Mouse (Mus musculus) liver, postnatal 0 days (tissue): ENCODE data around the gene Fam161a. TPM values are rescaled to one million over a fixed set of nuclear protein-coding genes. Genes with fewer than 3 reads are reported as not detected.
A peak's percentile ranks its signal among the peaks of the same experiment; 100 is the strongest.

ENCODE experiments used
- ATAC-seq: fragments of 200-750 bp; cut with Nextera tagmentation; 2 replicates; pipeline ENCODE4 v1.8.0; 2017; ENCODE audit warnings: mild to moderate bottlenecking, moderate library complexity
- DNase-seq: peaks from one replicate; pipeline ENCODE4 v3.0.0-alpha.2; 2016
- H3K27ac ChIP-seq: fragments of 300-500 bp; sonication (generic); 2 replicates; pipeline ENCODE4 v1.5.1; 2014; ENCODE audit warnings: antibody characterized with exemption, moderate library complexity, mild to moderate bottlenecking, low read depth
- H3K27me3 ChIP-seq: fragments of 300-500 bp; sonication (generic); 2 replicates; pipeline ENCODE4 v1.6.1; 2014; ENCODE audit warnings: low read length, control low read depth, mixed read lengths; ENCODE audit not compliant: insufficient read depth
- H3K36me3 ChIP-seq: fragments of 300-500 bp; sonication (generic); replicated peaks from 2 replicates; pipeline ENCODE4 v1.6.1; 2014; ENCODE audit warnings: mild to moderate bottlenecking, control low read depth, low read length, moderate library complexity, mixed read lengths; ENCODE audit not compliant: insufficient read depth
- H3K4me1 ChIP-seq: fragments of 300-500 bp; sonication (generic); 2 replicates; pipeline ENCODE4 v1.6.1; 2014; ENCODE audit warnings: antibody characterized with exemption, mild to moderate bottlenecking, control low read depth; ENCODE audit not compliant: insufficient read depth
- H3K4me2 ChIP-seq: fragments of 300-500 bp; sonication (generic); 2 replicates; pipeline ENCODE4 v1.6.1; 2014; ENCODE audit warnings: low read depth, mild to moderate bottlenecking, low read length, moderate library complexity, mixed read lengths
- H3K4me3 ChIP-seq: fragments of 300-500 bp; sonication (generic); 2 replicates; pipeline ENCODE4 v1.5.1; 2014; ENCODE audit warnings: low read depth, low read length
- H3K9ac ChIP-seq: fragments of 300-500 bp; sonication (generic); replicated peaks from 2 replicates; pipeline ENCODE4 v1.6.1; 2014; ENCODE audit warnings: mild to moderate bottlenecking, moderate library complexity
- H3K9me3 ChIP-seq: fragments of 300-500 bp; sonication (generic); 2 replicates; pipeline ENCODE4 v1.6.1; 2016; ENCODE audit warnings: mild to moderate bottlenecking, control low read depth, low read length, mixed read lengths
- CTCF ChIP-seq: sonication (generic); IDR thresholded peaks from 2 replicates; pipeline ENCODE4 v1.5.1; 2016; ENCODE audit warnings: antibody characterized with exemption, low read depth
- EP300 ChIP-seq: IDR thresholded peaks from 2 replicates; pipeline ENCODE4 v1.6.1; 2016; ENCODE audit warnings: antibody characterized with exemption, low read depth, mild to moderate bottlenecking
- WGBS: fragments of 180-500 bp; shearing (Covaris S2); extraction: QIAGEN DNeasy Blood & Tissue Kit; methylation state at CpG from one replicate; pipeline ENCODE4 v1.1.7; 2014; ENCODE audit not compliant: insufficient replicate concordance; 5-methylcytosine and 5-hydroxymethylcytosine counted together
- polyA plus RNA-seq: library from polyadenylated mRNA; unstranded; fragments of >200 nt; fragmentation: Nextera tagmentation; extraction: Ambion mirVana; gene quantifications from 2 replicates; pipeline ENCODE4 v1.2.1, GENCODE M21; 2015

The Fam161a gene
- polyA plus RNA-seq, 1 experiment from 2014 or later = 1.5 TPM

DNA sequence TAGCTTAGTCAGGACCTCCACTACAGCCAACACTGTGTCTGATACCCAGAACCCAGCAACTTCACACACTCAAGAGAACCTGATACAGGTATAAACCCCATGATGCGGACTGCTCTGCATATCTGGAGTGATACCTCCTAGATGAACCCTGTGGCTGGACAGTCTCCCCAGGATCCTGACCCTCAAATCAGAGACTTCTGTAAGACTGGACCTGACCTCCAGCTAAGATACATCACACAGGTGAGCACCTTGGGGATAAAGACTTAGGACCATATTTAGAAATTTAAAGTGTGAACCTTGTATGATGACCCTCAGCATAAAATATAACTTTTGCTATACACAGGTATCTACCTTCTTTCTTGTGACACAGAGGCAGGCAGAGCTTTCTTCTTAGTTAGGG, 36.8 kb upstream of the Fam161a start:
- 96% methylated on average over 1 of the region's 1 CpGs for WGBS
- DNase-seq = no peak
- Histone ChIP-seq H3K4me1 (peaks cover 2% of the 10 kb centered on the region), H3K9ac (no peak overlapping the region), H3K4me2 (no peak overlapping the region), H3K36me3 (peaks cover 2% of the 10 kb centered on the region; the same call in 1 of the 2 replicates), H3K9me3 (peaks cover 8% of the 10 kb centered on the region; the same call in 1 of the 2 replicates), H3K27ac (no peak overlapping the region), H3K4me3 (no peak overlapping the region), H3K27me3 (no peaks in the 10 kb centered on the region)
- TF ChIP-seq CTCF (no peak), EP300 (no peak)
- no peak for ATAC-seq

DNA sequence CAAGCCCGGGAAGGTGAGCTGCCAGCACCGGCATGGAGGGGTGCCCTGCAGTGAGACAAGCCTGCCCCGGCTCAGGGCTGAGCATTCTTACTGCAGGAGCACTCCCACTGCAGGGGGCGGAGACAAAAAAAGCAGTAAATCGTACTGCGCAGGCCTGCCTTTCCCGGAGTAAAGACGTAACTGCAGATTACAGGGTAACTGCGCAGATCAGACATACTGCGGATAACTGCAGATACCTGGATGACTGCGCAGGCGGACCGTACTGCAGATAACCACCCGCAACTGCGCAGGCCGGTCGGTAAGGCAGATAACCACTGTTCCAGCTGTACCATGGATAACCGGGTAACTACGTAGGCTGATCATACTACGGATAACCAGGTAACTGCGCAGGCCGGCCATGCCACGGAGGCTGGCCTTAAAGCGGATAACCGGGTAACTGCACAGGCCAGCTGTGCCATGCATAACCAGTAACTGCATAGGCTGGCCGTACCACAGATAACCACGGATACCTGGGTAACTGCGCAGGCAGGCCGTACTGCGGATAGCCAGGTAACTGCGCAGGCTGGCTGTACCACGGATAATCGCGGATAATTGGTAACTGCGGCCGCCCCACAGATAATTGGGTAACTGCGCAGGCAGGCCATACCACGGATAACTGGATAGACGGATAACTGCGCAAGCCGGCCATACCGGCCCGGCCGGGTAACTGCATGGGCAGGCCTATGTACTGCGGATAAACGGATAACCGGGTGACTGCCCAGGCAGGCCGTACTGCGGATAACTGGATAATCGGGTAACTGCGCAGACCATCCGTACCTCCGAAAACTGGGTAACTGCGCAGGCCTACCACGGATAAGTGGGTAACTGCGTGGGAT, 35.3 kb upstream of the Fam161a start, which contains the start of gene Zrsr1:
Gene Zrsr1, plus strand, starts transcription at position 171 of the 875 bp plus-strand sequence.
- Histone ChIP-seq H3K9ac (peak within 1 kb of the TSS; percentile 68), H3K4me3 (peak within 1 kb of the TSS; percentile 60), H3K9me3 (peaks cover 3% of the 10 kb centered on the region; the same call in 1 of the 2 replicates), H3K4me1 (peaks cover 12% of the 10 kb centered on the region), H3K36me3 (peaks cover 6% of the 10 kb centered on the region), H3K27ac (peak within 1 kb of the TSS; percentile 84), H3K4me2 (peak within 1 kb of the TSS; percentile 74), H3K27me3 (no peaks in the 10 kb centered on the region)
- WGBS = 47% methylated on average over 56 of the region's 56 CpGs
- DNase-seq = peak; percentile 69
- peak; percentile 77 for ATAC-seq
- TF ChIP-seq CTCF = 0 out of 2 replicates have a peak, but pooled peaks have one; percentile 4
- TF ChIP-seq EP300 = peak; percentile 93

DNA sequence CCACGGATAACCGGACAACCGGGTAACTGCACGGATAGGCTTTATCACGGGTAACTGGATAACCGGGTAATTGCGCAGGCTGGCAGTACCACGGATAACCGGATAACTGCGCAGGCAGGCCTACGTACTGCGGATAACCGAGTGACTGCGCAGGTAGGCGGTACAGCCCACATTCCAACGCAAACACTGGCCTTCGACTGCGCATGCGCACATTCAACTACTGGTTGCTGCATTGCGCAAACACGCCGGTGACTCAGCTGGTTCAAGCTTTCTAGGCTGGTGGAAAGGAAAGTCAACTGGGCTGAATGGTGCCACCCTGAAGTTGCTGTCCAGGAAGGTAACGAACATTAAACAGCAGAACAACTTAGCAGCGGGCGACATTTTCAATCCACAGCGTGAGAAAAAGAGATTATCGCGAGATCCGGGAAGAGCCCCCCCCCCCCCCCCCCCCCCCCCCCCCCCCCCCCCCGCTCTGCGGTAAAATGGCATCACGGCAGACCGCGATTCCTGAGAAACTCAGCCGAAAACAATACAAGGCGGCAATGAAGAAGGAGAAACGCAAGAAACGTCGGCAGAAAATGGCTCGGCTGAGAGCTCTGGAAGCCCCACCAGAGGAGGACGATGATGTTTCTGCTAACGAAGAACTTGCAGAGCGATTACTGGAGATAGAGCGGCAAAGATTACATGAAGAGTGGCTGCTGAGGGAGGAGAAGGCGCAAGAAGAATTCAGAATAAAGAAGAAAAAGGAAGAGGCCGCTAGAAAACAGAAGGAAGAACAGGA, 34.4 kb upstream of the Fam161a start:
- H3K36me3 ChIP-seq = peaks cover 13% of the 10 kb centered on the region
- H3K4me2 ChIP-seq = peak overlapping the region; percentile 74
- DNase-seq (peak; percentile 87), ATAC-seq (peak; percentile 77)
- H3K4me3 ChIP-seq = peak overlapping the region; percentile 60
- H3K9ac ChIP-seq = peak overlapping the region; percentile 68
- no peaks in the 10 kb centered on the region for H3K27me3 ChIP-seq
- H3K4me1 ChIP-seq = peaks cover 12% of the 10 kb centered on the region
- no peaks in the 10 kb centered on the region; the same call in 1 of the 2 replicates for H3K9me3 ChIP-seq
- WGBS = 50% methylated on average over 44 of the region's 46 CpGs
- TF ChIP-seq CTCF = no peak
- TF ChIP-seq EP300 = no peak
- H3K27ac ChIP-seq = peak overlapping the region; percentile 84

DNA sequence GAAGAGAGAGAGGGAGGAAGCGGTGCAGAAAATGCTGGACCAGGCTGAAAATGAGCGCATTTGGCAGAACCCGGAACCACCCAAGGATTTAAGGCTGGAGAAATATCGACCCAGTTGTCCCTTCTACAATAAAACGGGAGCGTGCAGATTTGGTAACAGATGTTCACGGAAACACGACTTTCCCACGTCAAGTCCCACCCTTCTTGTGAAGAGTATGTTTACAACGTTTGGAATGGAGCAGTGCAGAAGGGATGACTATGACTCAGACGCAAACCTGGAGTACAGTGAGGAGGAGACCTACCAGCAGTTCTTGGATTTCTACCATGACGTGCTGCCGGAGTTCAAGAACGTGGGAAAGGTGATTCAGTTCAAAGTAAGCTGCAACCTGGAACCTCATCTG, 33.7 kb upstream of the Fam161a start:
- DNase-seq (no peak), ATAC-seq (no peak)
- Histone ChIP-seq H3K9ac (peak overlapping the region; percentile 66), H3K9me3 (no peaks in the 10 kb centered on the region), H3K27me3 (no peaks in the 10 kb centered on the region), H3K36me3 (peaks cover 18% of the 10 kb centered on the region), H3K4me2 (peak overlapping the region; percentile 67), H3K27ac (peak overlapping the region; percentile 80), H3K4me3 (peak overlapping the region; percentile 60), H3K4me1 (peaks cover 12% of the 10 kb centered on the region)
- 46% methylated on average over 14 of the region's 14 CpGs for WGBS
- TF ChIP-seq EP300 (no peak), CTCF (no peak)

DNA sequence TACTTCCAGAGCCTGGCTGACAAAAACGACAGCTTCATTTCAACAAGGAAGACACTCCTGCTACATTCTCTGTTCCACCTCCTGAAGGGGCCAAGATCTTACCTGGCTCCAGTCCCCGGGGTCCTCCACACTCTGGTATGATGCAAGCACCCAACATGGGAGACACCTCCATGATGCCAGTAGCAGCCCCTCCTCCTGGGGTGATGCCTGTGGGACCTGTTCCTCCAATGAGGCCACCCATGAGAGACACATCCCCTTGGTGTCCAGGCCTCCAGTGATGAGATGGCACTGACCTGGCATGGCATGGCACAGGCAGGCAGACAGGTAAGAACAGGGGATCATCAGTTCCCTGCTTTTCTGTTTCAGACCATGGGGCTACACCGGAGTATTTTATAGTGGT, 29.1 kb upstream of the Fam161a start:
- Histone ChIP-seq H3K36me3 (peaks cover 18% of the 10 kb centered on the region), H3K9me3 (no peaks in the 10 kb centered on the region), H3K4me2 (no peak overlapping the region), H3K9ac (no peak overlapping the region), H3K4me3 (no peak overlapping the region), H3K4me1 (peaks cover 20% of the 10 kb centered on the region), H3K27me3 (no peaks in the 10 kb centered on the region), H3K27ac (no peak overlapping the region)
- 82% methylated on average over 3 of the region's 3 CpGs for WGBS
- ATAC-seq = no peak
- TF ChIP-seq EP300 (no peak), CTCF (no peak)
- DNase-seq = no peak

DNA sequence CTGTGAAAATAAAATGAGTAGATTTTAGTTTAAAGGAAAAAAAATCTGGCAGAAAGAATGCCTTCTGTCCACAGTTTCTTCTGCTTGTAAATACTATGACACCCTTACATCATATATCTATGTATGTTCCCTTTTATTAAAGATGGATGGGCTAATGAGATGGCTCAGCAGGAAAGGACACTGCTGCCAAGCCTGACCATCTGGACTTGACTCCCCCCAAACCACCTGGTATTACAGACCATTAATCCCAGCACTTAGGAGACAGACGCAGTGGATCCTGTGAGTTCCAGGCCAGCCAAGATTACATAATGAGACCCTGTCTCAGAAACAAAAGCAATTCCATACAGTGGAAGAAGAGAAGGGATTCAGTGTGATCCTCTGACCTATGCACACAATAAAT, 28.6 kb upstream of the Fam161a start:
- ATAC-seq = no peak
- 92% methylated on average over 1 of the region's 1 CpGs for WGBS
- Histone ChIP-seq H3K4me2 (no peak overlapping the region), H3K27ac (no peak overlapping the region), H3K27me3 (no peaks in the 10 kb centered on the region), H3K9me3 (no peaks in the 10 kb centered on the region), H3K9ac (no peak overlapping the region), H3K4me1 (peaks cover 20% of the 10 kb centered on the region), H3K4me3 (no peak overlapping the region), H3K36me3 (peaks cover 18% of the 10 kb centered on the region)
- TF ChIP-seq EP300 (no peak), CTCF (no peak)
- DNase-seq = no peak
